Mouse (Mus musculus) midbrain, embryonic 12.5 days (tissue): ENCODE data around the gene Mars. TPM values are rescaled to one million over a fixed set of nuclear protein-coding genes. Genes with fewer than 3 reads are reported as not detected.

Experiments used
- ATAC-seq: fragments of 200-750 bp; cut with Nextera tagmentation; 2 replicates; pipeline ENCODE4 v1.8.0; 2017; ENCODE audit warnings: low read depth, moderate TSS enrichment, moderate library complexity; ENCODE audit not compliant: low FRiP score
- H3K27ac ChIP-seq: fragments of 300-500 bp; sonication (generic); replicated peaks from 2 replicates; pipeline ENCODE4 v1.5.1; 2016; ENCODE audit warnings: mild to moderate bottlenecking
- H3K27me3 ChIP-seq: fragments of 300-500 bp; sonication (generic); 2 replicates; pipeline ENCODE4 v1.6.1; 2016; ENCODE audit warnings: mild to moderate bottlenecking
- H3K36me3 ChIP-seq: fragments of 300-500 bp; sonication (generic); 2 replicates; pipeline ENCODE4 v1.6.1; 2016
- H3K4me1 ChIP-seq: fragments of 300-500 bp; sonication (generic); 2 replicates; pipeline ENCODE4 v1.6.1; 2016
- H3K4me2 ChIP-seq: fragments of 300-500 bp; sonication (generic); replicated peaks from 2 replicates; pipeline ENCODE4 v1.6.1; 2016; ENCODE audit warnings: mild to moderate bottlenecking, moderate library complexity
- H3K4me3 ChIP-seq: fragments of 300-500 bp; sonication (generic); 2 replicates; pipeline ENCODE4 v1.5.1; 2016; ENCODE audit warnings: mild to moderate bottlenecking
- H3K9ac ChIP-seq: fragments of 300-500 bp; sonication (generic); replicated peaks from 2 replicates; pipeline ENCODE4 v1.6.1; 2016; ENCODE audit warnings: mild to moderate bottlenecking, moderate library complexity
- H3K9me3 ChIP-seq: fragments of 300-500 bp; sonication (generic); 2 replicates; pipeline ENCODE4 v1.6.1; 2016; ENCODE audit warnings: mild to moderate bottlenecking
- WGBS: fragments of 180-500 bp; shearing (Covaris S2); methylation state at CpG from one replicate; pipeline ENCODE4 v1.1.7; 2016; 5-methylcytosine and 5-hydroxymethylcytosine counted together
- polyA plus RNA-seq: library from polyadenylated mRNA; unstranded; fragments of >200 nt; fragmentation: Nextera tagmentation; extraction: Ambion mirVana; gene quantifications from 2 replicates; pipeline ENCODE4 v1.2.1, GENCODE M21; 2016

Gene Mars
- polyA plus RNA-seq, 1 experiment from 2014 or later, result 156 TPM

GRCm38 (mm10) chr10:127333152-127333551, 21.6 kb upstream of the Mars start:
- Histone ChIP-seq H3K4me3 (no peak overlapping the region), H3K4me2 (no peak overlapping the region), H3K4me1 (no peaks in the 10 kb centered on the region; the same call in 1 of the 2 replicates), H3K36me3 (no peaks in the 10 kb centered on the region), H3K27ac (no peak overlapping the region), H3K27me3 (peaks cover 37% of the 10 kb centered on the region), H3K9ac (no peak overlapping the region), H3K9me3 (no peaks in the 10 kb centered on the region)
- no peak for ATAC-seq
- 70% methylated on average over 5 of the region's 5 CpGs for WGBS

GRCm38 (mm10) chr10:127332211-127332874, 20.8 kb upstream of the Mars start:
- 33% methylated on average over 30 of the region's 31 CpGs for WGBS
- no peak overlapping the region; the same call in 1 of the 2 replicates for H3K9ac ChIP-seq
- no peaks in the 10 kb centered on the region; the same call in 1 of the 2 replicates for H3K4me1 ChIP-seq
- no peaks in the 10 kb centered on the region for H3K9me3 ChIP-seq
- no peaks in the 10 kb centered on the region for H3K36me3 ChIP-seq
- H3K4me2 ChIP-seq, result peak overlapping the region; percentile 46
- H3K27me3 ChIP-seq, result peaks cover 37% of the 10 kb centered on the region
- H3K27ac ChIP-seq, result no peak overlapping the region
- peak overlapping the region; percentile 27 for H3K4me3 ChIP-seq
- peak; percentile 41; the same call in 1 of the 2 replicates for ATAC-seq

- no peak overlapping the region for H3K4me2 ChIP-seq
- no peaks in the 10 kb centered on the region for H3K36me3 ChIP-seq
- WGBS, result 84% methylated on average over 7 of the region's 7 CpGs
- H3K27ac ChIP-seq, result no peak overlapping the region
- no peak for ATAC-seq
- H3K4me1 ChIP-seq, result peaks cover 12% of the 10 kb centered on the region
- no peaks in the 10 kb centered on the region for H3K9me3 ChIP-seq
- H3K27me3 ChIP-seq, result peaks cover 58% of the 10 kb centered on the region
- no peak overlapping the region for H3K9ac ChIP-seq
- H3K4me3 ChIP-seq, result no peak overlapping the region
Observed at GRCm38 (mm10) chr10:127330212-127330611, 18.6 kb upstream of the Mars start.

- H3K9me3 ChIP-seq, result no peaks in the 10 kb centered on the region
- ATAC-seq, result no peak
- H3K4me1 ChIP-seq, result peaks cover 12% of the 10 kb centered on the region
- no peaks in the 10 kb centered on the region for H3K36me3 ChIP-seq
- H3K27ac ChIP-seq, result no peak overlapping the region
- no peak overlapping the region for H3K4me3 ChIP-seq
- no peak overlapping the region for H3K4me2 ChIP-seq
- 52% methylated on average over 18 of the region's 18 CpGs for WGBS
- H3K27me3 ChIP-seq, result peaks cover 84% of the 10 kb centered on the region
- H3K9ac ChIP-seq, result no peak overlapping the region
Observed at GRCm38 (mm10) chr10:127327461-127328145, 16.0 kb upstream of the Mars start.

- no peak for ATAC-seq
- Histone ChIP-seq H3K27me3 (peaks cover 92% of the 10 kb centered on the region), H3K27ac (no peak overlapping the region), H3K9me3 (no peaks in the 10 kb centered on the region), H3K36me3 (no peaks in the 10 kb centered on the region), H3K4me3 (peak overlapping the region; percentile 37), H3K4me1 (peaks cover 12% of the 10 kb centered on the region), H3K9ac (0 out of 2 replicates have a peak overlapping the region, but pooled peaks have one; percentile 46), H3K4me2 (peak overlapping the region; percentile 58)
- WGBS, result 3% methylated on average over 29 of the region's 29 CpGs
Observed at GRCm38 (mm10) chr10:127326828-127327227, 15.2 kb upstream of the Mars start.

- no peak for ATAC-seq
- peak overlapping the region; percentile 46; the same call in 1 of the 2 replicates for H3K9ac ChIP-seq
Observed at GRCm38 (mm10) chr10:127326017-127326801, 14.6 kb upstream of the Mars start.

GRCm38 (mm10) chr10:127325454-127326016, 13.9 kb upstream of the Mars start:
- H3K9me3 ChIP-seq, result no peaks in the 10 kb centered on the region
- no peaks in the 10 kb centered on the region for H3K36me3 ChIP-seq
- H3K27ac ChIP-seq, result no peak overlapping the region
- H3K4me3 ChIP-seq, result peak overlapping the region; percentile 37; the same call in 1 of the 2 replicates
- H3K4me1 ChIP-seq, result peaks cover 12% of the 10 kb centered on the region
- H3K4me2 ChIP-seq, result peak overlapping the region; percentile 58; the same call in 1 of the 2 replicates
- peaks cover 94% of the 10 kb centered on the region for H3K27me3 ChIP-seq
- H3K9ac ChIP-seq, result no peak overlapping the region
- no peak for ATAC-seq
- WGBS, result 33% methylated on average over 14 of the region's 14 CpGs

More at GRCm38 (mm10) chr10:127326017-127326801, 14.6 kb upstream of the Mars start:
- Histone ChIP-seq H3K36me3 (no peaks in the 10 kb centered on the region), H3K9me3 (no peaks in the 10 kb centered on the region), H3K4me3 (peak overlapping the region; percentile 37), H3K27ac (no peak overlapping the region), H3K27me3 (peaks cover 89% of the 10 kb centered on the region), H3K4me1 (peaks cover 12% of the 10 kb centered on the region), H3K4me2 (peak overlapping the region; percentile 58)
- 2% methylated on average over 53 of the region's 54 CpGs for WGBS

- Histone ChIP-seq H3K27me3 (peaks cover 85% of the 10 kb centered on the region), H3K9ac (no peak overlapping the region), H3K4me3 (no peak overlapping the region), H3K4me1 (peaks cover 12% of the 10 kb centered on the region), H3K27ac (no peak overlapping the region), H3K36me3 (no peaks in the 10 kb centered on the region), H3K4me2 (no peak overlapping the region), H3K9me3 (no peaks in the 10 kb centered on the region)
- WGBS, result 13% methylated on average over 7 of the region's 7 CpGs
- no peak for ATAC-seq
Observed at GRCm38 (mm10) chr10:127324495-127324894, 12.9 kb upstream of the Mars start.

- no peaks in the 10 kb centered on the region for H3K9me3 ChIP-seq
- no peak overlapping the region for H3K4me3 ChIP-seq
- WGBS, result 81% methylated on average over 17 of the region's 17 CpGs
- H3K27me3 ChIP-seq, result peaks cover 73% of the 10 kb centered on the region
- no peak overlapping the region for H3K4me2 ChIP-seq
- H3K36me3 ChIP-seq, result no peaks in the 10 kb centered on the region
- peaks cover 12% of the 10 kb centered on the region for H3K4me1 ChIP-seq
- no peak overlapping the region for H3K9ac ChIP-seq
- ATAC-seq, result no peak
- no peak overlapping the region for H3K27ac ChIP-seq
Observed at GRCm38 (mm10) chr10:127323131-127323855, 11.7 kb upstream of the Mars start.

GRCm38 (mm10) chr10:127322669-127323068, 11.1 kb upstream of the Mars start:
- H3K9ac ChIP-seq, result no peak overlapping the region
- no peaks in the 10 kb centered on the region for H3K36me3 ChIP-seq
- no peaks in the 10 kb centered on the region for H3K9me3 ChIP-seq
- no peak overlapping the region for H3K4me2 ChIP-seq
- 77% methylated on average over 4 of the region's 4 CpGs for WGBS
- ATAC-seq, result no peak
- H3K4me1 ChIP-seq, result peaks cover 12% of the 10 kb centered on the region
- no peak overlapping the region for H3K27ac ChIP-seq
- no peak overlapping the region for H3K4me3 ChIP-seq
- H3K27me3 ChIP-seq, result peaks cover 67% of the 10 kb centered on the region

GRCm38 (mm10) chr10:127322178-127322577, 10.6 kb upstream of the Mars start:
- Histone ChIP-seq H3K4me1 (peaks cover 12% of the 10 kb centered on the region), H3K9me3 (no peaks in the 10 kb centered on the region), H3K4me3 (no peak overlapping the region), H3K4me2 (no peak overlapping the region), H3K27ac (no peak overlapping the region), H3K27me3 (peaks cover 62% of the 10 kb centered on the region), H3K36me3 (no peaks in the 10 kb centered on the region), H3K9ac (no peak overlapping the region)
- 64% methylated on average over 13 of the region's 13 CpGs for WGBS
- no peak for ATAC-seq
